Mouse (Mus musculus): ENCODE data around the gene Nxt2. TPM values are rescaled to one million over a fixed set of nuclear protein-coding genes. Genes with fewer than 3 reads are reported as not detected.

The Nxt2 gene
- total RNA-seq, 2 experiments from 2014 or later: 26.6 to 30.9 TPM

Other genes starting within 250 kb of the Nxt2 start
- gene Gucy2f, start 29.8 kb upstream of the Nxt2 start, total RNA-seq (2021): under 1 TPM; 0.44 to 0.77 TPM
- gene Kcne1l, start 79.5 kb downstream of the Nxt2 start, total RNA-seq (2021): 1 to 10 TPM; 4.8 to 5.4 TPM
- gene Acsl4, start 163.8 kb downstream of the Nxt2 start, total RNA-seq (2021): 10 to 100 TPM; 65.5 to 69.0 TPM

Measured in layer of hippocampus, postnatal 25 days (tissue).